Mouse (Mus musculus): Measurements from ENCODE around the gene P2rx4. TPM values are rescaled to one million over a fixed set of nuclear protein-coding genes. Genes with fewer than 3 reads are reported as not detected.
A peak's percentile ranks its signal among the peaks of the same experiment; 100 is the strongest.

P2rx4 gene
- polyA plus RNA-seq, 1 experiment from 2014 or later: 16.6 TPM

GRCm38 (mm10) chr5:122687391-122687790 is 20.0 kb upstream of the P2rx4 start:
- ATAC-seq (ENCODE audit: borderline replicate concordance, extremely low read depth, low FRiP score, low TSS enrichment): no peak
- H3K4me2 ChIP-seq: no peak overlapping the region
- no peak overlapping the region for H3K9ac ChIP-seq
- H3K27me3 ChIP-seq: no peaks in the 10 kb centered on the region
- no peaks in the 10 kb centered on the region for H3K9me3 ChIP-seq
- no peaks in the 10 kb centered on the region for H3K36me3 ChIP-seq
- no peak overlapping the region for H3K27ac ChIP-seq
- H3K4me1 ChIP-seq: no peaks in the 10 kb centered on the region
- no peak overlapping the region for H3K4me3 ChIP-seq
- WGBS: 52% methylated on average over 4 of the region's 4 CpGs

- H3K27me3 ChIP-seq: no peaks in the 10 kb centered on the region
- ATAC-seq (ENCODE audit: borderline replicate concordance, extremely low read depth, low FRiP score, low TSS enrichment): no peak
- no peak overlapping the region for H3K4me3 ChIP-seq
- H3K4me1 ChIP-seq: no peaks in the 10 kb centered on the region
- no peaks in the 10 kb centered on the region for H3K9me3 ChIP-seq
- no peak overlapping the region for H3K4me2 ChIP-seq
- H3K36me3 ChIP-seq: no peaks in the 10 kb centered on the region
- WGBS: 79% methylated on average over 7 of the region's 7 CpGs
- H3K9ac ChIP-seq: no peak overlapping the region
- H3K27ac ChIP-seq: no peak overlapping the region
Measured at GRCm38 (mm10) chr5:122689153-122689552, 18.2 kb upstream of the P2rx4 start.

- peaks cover 1% of the 10 kb centered on the region; the same call in 1 of the 2 replicates for H3K4me1 ChIP-seq
- H3K27ac ChIP-seq: no peak overlapping the region
- H3K36me3 ChIP-seq: no peaks in the 10 kb centered on the region
- H3K4me3 ChIP-seq: no peak overlapping the region
- no peaks in the 10 kb centered on the region for H3K9me3 ChIP-seq
- no peaks in the 10 kb centered on the region for H3K27me3 ChIP-seq
- no peak for ATAC-seq (ENCODE audit: borderline replicate concordance, extremely low read depth, low FRiP score, low TSS enrichment)
- 59% methylated on average over 6 of the region's 6 CpGs for WGBS
- H3K9ac ChIP-seq: no peak overlapping the region
- no peak overlapping the region for H3K4me2 ChIP-seq
Measured at GRCm38 (mm10) chr5:122690486-122690885, 16.9 kb upstream of the P2rx4 start.

- peaks cover 6% of the 10 kb centered on the region; the same call in 1 of the 2 replicates for H3K4me1 ChIP-seq
- no peak overlapping the region for H3K4me2 ChIP-seq
- no peak overlapping the region for H3K9ac ChIP-seq
- no peak overlapping the region for H3K4me3 ChIP-seq
- WGBS: 34% methylated on average over 13 of the region's 13 CpGs
- no peaks in the 10 kb centered on the region for H3K9me3 ChIP-seq
- H3K27ac ChIP-seq: no peak overlapping the region
- no peaks in the 10 kb centered on the region for H3K27me3 ChIP-seq
- no peak for ATAC-seq (ENCODE audit: borderline replicate concordance, extremely low read depth, low FRiP score, low TSS enrichment)
- no peaks in the 10 kb centered on the region for H3K36me3 ChIP-seq
Measured at GRCm38 (mm10) chr5:122693431-122694207, 13.7 kb upstream of the P2rx4 start.

- peaks cover 14% of the 10 kb centered on the region for H3K4me1 ChIP-seq
- no peak overlapping the region for H3K4me2 ChIP-seq
- no peaks in the 10 kb centered on the region for H3K9me3 ChIP-seq
- H3K27ac ChIP-seq: no peak overlapping the region
- H3K27me3 ChIP-seq: no peaks in the 10 kb centered on the region
- no peak overlapping the region for H3K4me3 ChIP-seq
- H3K36me3 ChIP-seq: no peaks in the 10 kb centered on the region
- no peak overlapping the region for H3K9ac ChIP-seq
- WGBS: 55% methylated on average over 8 of the region's 8 CpGs
- no peak for ATAC-seq (ENCODE audit: borderline replicate concordance, extremely low read depth, low FRiP score, low TSS enrichment)
Measured at GRCm38 (mm10) chr5:122695516-122695915, 11.8 kb upstream of the P2rx4 start.

- ATAC-seq (ENCODE audit: borderline replicate concordance, extremely low read depth, low FRiP score, low TSS enrichment): no peak
- H3K4me1 ChIP-seq: peaks cover 21% of the 10 kb centered on the region
- H3K9me3 ChIP-seq: no peaks in the 10 kb centered on the region
- H3K9ac ChIP-seq: no peak overlapping the region
- no peak overlapping the region for H3K4me3 ChIP-seq
- H3K36me3 ChIP-seq: no peaks in the 10 kb centered on the region
- 56% methylated on average over 10 of the region's 10 CpGs for WGBS
- H3K4me2 ChIP-seq: no peak overlapping the region
- H3K27me3 ChIP-seq: no peaks in the 10 kb centered on the region
- no peak overlapping the region for H3K27ac ChIP-seq
Measured at GRCm38 (mm10) chr5:122698041-122698700, 9.2 kb upstream of the P2rx4 start.

GRCm38 (mm10) chr5:122698701-122699060 is 8.7 kb upstream of the P2rx4 start:
- no peaks in the 10 kb centered on the region for H3K9me3 ChIP-seq
- no peak overlapping the region for H3K4me3 ChIP-seq
- peaks cover 21% of the 10 kb centered on the region for H3K4me1 ChIP-seq
- H3K36me3 ChIP-seq: no peaks in the 10 kb centered on the region
- WGBS: 38% methylated on average over 9 of the region's 9 CpGs
- H3K9ac ChIP-seq: no peak overlapping the region
- no peak overlapping the region for H3K4me2 ChIP-seq
- H3K27ac ChIP-seq: peak overlapping the region; percentile 15; the same call in 1 of the 2 replicates
- no peaks in the 10 kb centered on the region for H3K27me3 ChIP-seq
- ATAC-seq (ENCODE audit: borderline replicate concordance, extremely low read depth, low FRiP score, low TSS enrichment): no peak

- no peak overlapping the region for H3K27ac ChIP-seq
- H3K4me1 ChIP-seq: peaks cover 21% of the 10 kb centered on the region
- H3K4me3 ChIP-seq: no peak overlapping the region
- no peaks in the 10 kb centered on the region for H3K27me3 ChIP-seq
- no peak for ATAC-seq (ENCODE audit: borderline replicate concordance, extremely low read depth, low FRiP score, low TSS enrichment)
- H3K4me2 ChIP-seq: no peak overlapping the region
- 54% methylated on average over 12 of the region's 12 CpGs for WGBS
- H3K36me3 ChIP-seq: no peaks in the 10 kb centered on the region
- H3K9ac ChIP-seq: no peak overlapping the region
- H3K9me3 ChIP-seq: no peaks in the 10 kb centered on the region
Measured at GRCm38 (mm10) chr5:122700109-122700836, 7.1 kb upstream of the P2rx4 start.

- H3K4me2 ChIP-seq: no peak overlapping the region
- no peak overlapping the region for H3K27ac ChIP-seq
- WGBS: 7% methylated on average over 5 of the region's 5 CpGs
- H3K4me1 ChIP-seq: peaks cover 18% of the 10 kb centered on the region
- no peak for ATAC-seq (ENCODE audit: borderline replicate concordance, extremely low read depth, low FRiP score, low TSS enrichment)
- H3K9ac ChIP-seq: no peak overlapping the region
- H3K9me3 ChIP-seq: no peaks in the 10 kb centered on the region
- H3K36me3 ChIP-seq: no peaks in the 10 kb centered on the region
- no peaks in the 10 kb centered on the region for H3K27me3 ChIP-seq
- H3K4me3 ChIP-seq: no peak overlapping the region
Measured at GRCm38 (mm10) chr5:122700837-122701212, 6.5 kb upstream of the P2rx4 start.

GRCm38 (mm10) chr5:122702156-122702555 is 5.2 kb upstream of the P2rx4 start:
- ATAC-seq (ENCODE audit: borderline replicate concordance, extremely low read depth, low FRiP score, low TSS enrichment): no peak
- 63% methylated on average over 6 of the region's 6 CpGs for WGBS
- peaks cover 20% of the 10 kb centered on the region for H3K4me1 ChIP-seq

GRCm38 (mm10) chr5:122703574-122703973 is 3.8 kb upstream of the P2rx4 start:
- H3K4me3 ChIP-seq: no peak overlapping the region
- H3K4me2 ChIP-seq: no peak overlapping the region
- H3K27me3 ChIP-seq: no peaks in the 10 kb centered on the region
- ATAC-seq (ENCODE audit: borderline replicate concordance, extremely low read depth, low FRiP score, low TSS enrichment): no peak
- H3K9me3 ChIP-seq: no peaks in the 10 kb centered on the region
- no peak overlapping the region for H3K9ac ChIP-seq
- H3K27ac ChIP-seq: no peak overlapping the region
- peaks cover 25% of the 10 kb centered on the region for H3K4me1 ChIP-seq
- no peaks in the 10 kb centered on the region for H3K36me3 ChIP-seq
- WGBS: 76% methylated on average over 2 of the region's 2 CpGs

More at GRCm38 (mm10) chr5:122702156-122702555, 5.2 kb upstream of the P2rx4 start:
- no peaks in the 10 kb centered on the region for H3K27me3 ChIP-seq
- no peaks in the 10 kb centered on the region for H3K36me3 ChIP-seq
- no peak overlapping the region for H3K9ac ChIP-seq
- no peak overlapping the region for H3K27ac ChIP-seq
- H3K4me2 ChIP-seq: no peak overlapping the region
- H3K4me3 ChIP-seq: no peak overlapping the region
- H3K9me3 ChIP-seq: no peaks in the 10 kb centered on the region

GRCm38 (mm10) chr5:122704571-122704970 is 2.8 kb upstream of the P2rx4 start:
- Histone ChIP-seq H3K9me3 (no peaks in the 10 kb centered on the region), H3K4me3 (no peak overlapping the region), H3K27ac (no peak overlapping the region), H3K4me2 (no peak overlapping the region), H3K4me1 (peaks cover 22% of the 10 kb centered on the region), H3K36me3 (no peaks in the 10 kb centered on the region), H3K9ac (no peak overlapping the region), H3K27me3 (no peaks in the 10 kb centered on the region)
- WGBS: 80% methylated on average over 4 of the region's 4 CpGs
- ATAC-seq (ENCODE audit: borderline replicate concordance, extremely low read depth, low FRiP score, low TSS enrichment): no peak

All from lung, embryonic 15.5 days (tissue).